Mouse (Mus musculus) kidney, postnatal 10 days (tissue): ENCODE measurements at regions not wholly inside any gene's neighbourhood (a gene's known extent, or its start where the extent isn't known, plus 50 kb on each side); places are given as distances from the start of the nearest gene placed in this dataset.

Experiments
- DNase-seq: peaks from one replicate; pipeline ENCODE4 v3.0.0; 2021; ENCODE audit warnings: mixed read lengths

- DNase-seq = no peak
Observed at GRCm38 (mm10) chr12:90946528-90946918, 208.3 kb upstream of the Dio2 start.

GRCm38 (mm10) chr12:90945743-90946527 lies 207.7 kb upstream of the Dio2 start:
- DNase-seq = no peak

GRCm38 (mm10) chr12:90932684-90933083 lies 194.4 kb upstream of the Dio2 start:
- no peak for DNase-seq

- DNase-seq = no peak
Observed at GRCm38 (mm10) chr12:90932201-90932600, 194.0 kb upstream of the Dio2 start.

- no peak for DNase-seq
Observed at GRCm38 (mm10) chr12:90930091-90930715, 192.0 kb upstream of the Dio2 start.

GRCm38 (mm10) chr12:90923603-90924002 lies 185.4 kb upstream of the Dio2 start:
- no peak for DNase-seq

GRCm38 (mm10) chr12:90923148-90923547 lies 184.9 kb upstream of the Dio2 start:
- no peak for DNase-seq

GRCm38 (mm10) chr12:90921227-90921626 lies 183.0 kb upstream of the Dio2 start:
- DNase-seq = no peak

GRCm38 (mm10) chr12:90915929-90916713 lies 177.9 kb upstream of the Dio2 start:
- DNase-seq = peak; percentile 11

GRCm38 (mm10) chr12:90903991-90904390 lies 165.8 kb upstream of the Dio2 start:
- peak; percentile 46 for DNase-seq

- DNase-seq = no peak
Observed at GRCm38 (mm10) chr12:90893655-90894370, 155.6 kb upstream of the Dio2 start.

- no peak for DNase-seq
Observed at GRCm38 (mm10) chr12:90876230-90877005, 138.2 kb upstream of the Dio2 start.

- no peak for DNase-seq
Observed at GRCm38 (mm10) chr12:90874840-90875239, 136.6 kb upstream of the Dio2 start.

- DNase-seq = no peak
Observed at GRCm38 (mm10) chr12:90873959-90874358, 135.7 kb upstream of the Dio2 start.

- DNase-seq = no peak
Observed at GRCm38 (mm10) chr12:90866597-90866996, 128.4 kb upstream of the Dio2 start.

GRCm38 (mm10) chr12:90862632-90863031 lies 124.4 kb upstream of the Dio2 start:
- no peak for DNase-seq

- DNase-seq = peak; percentile 33
Observed at GRCm38 (mm10) chr12:90857746-90858145, 119.5 kb upstream of the Dio2 start.

- DNase-seq = no peak
Observed at GRCm38 (mm10) chr12:90810666-90811065, 72.4 kb upstream of the Dio2 start.

GRCm38 (mm10) chr12:90790562-90790961 lies 52.3 kb upstream of the Dio2 start:
- DNase-seq = no peak
